Mouse (Mus musculus) brain, adult 2 months (tissue): ENCODE measurements around the gene Tmem221.

ENCODE experiments used
- DNase-seq: peaks from one replicate; pipeline ENCODE4 v3.0.0; 2011; ENCODE audit warnings: low read depth, low spot score

The Tmem221 gene

DNA sequence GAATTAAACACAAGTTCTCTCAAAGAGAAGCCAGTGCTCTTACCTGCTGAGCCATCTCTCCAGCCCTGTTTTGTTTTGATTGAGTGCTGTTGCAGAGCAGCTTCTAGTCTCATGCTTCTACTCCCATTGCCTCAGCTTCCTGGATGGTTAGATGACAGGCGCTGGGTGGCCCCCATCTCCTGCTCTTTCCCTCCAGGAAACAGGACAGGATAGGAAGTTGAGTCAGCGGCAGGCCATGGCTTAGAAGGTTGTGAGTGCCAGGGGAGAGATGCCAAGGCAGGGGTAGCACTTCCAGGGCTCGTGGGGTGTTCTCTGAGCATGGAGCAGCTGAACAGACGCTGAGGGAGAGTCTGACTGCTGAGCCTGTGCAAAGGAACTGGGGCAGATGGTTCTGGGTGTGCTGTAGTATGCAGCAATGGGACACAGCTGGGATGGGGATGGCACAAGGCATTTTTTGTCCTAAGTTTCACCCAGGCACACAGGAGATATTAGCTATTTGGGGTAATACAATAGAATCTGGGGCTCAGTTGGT, 19.3 kb upstream of the Tmem221 start:
- DNase-seq, result no peak

DNA sequence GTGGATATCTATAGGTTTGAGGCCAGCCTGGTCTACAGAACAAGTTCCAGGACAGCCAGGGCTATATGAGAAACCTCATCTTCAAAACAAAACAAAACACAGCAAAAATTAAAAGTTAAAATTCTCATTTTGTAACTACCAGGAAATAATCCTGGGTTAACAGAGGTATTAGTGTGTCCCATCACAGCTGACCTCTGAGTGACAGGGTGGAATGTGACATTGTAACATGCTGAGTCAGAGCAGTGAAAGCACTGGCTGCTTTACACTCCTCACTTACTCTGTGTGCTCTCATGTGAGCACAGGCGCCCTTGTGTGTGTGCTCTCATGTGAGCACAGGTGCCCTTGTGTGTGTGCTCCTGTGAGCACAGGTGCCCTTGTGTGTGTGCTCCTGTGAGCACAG, 16.3 kb upstream of the Tmem221 start:
- DNase-seq, result no peak

DNA sequence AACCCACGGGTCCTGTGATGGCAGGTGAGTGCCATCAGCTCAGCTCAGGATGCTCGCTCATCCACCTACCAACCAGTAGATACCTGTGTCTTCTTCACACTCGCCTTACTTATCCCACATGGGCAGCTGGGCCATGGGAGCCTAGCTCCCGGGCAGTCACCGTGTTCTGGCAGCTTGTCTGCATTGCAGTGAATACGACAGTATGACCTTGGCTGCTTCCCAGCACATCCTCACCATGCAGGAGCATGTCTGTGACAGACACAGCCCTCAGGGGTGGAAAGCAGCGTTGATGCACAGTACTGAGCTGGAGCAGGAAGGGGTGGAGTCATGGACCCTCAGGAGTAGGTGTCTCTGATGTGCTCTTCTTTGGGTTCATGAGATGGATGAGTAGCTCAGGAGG, 15.8 kb upstream of the Tmem221 start:
- DNase-seq, result no peak

DNA sequence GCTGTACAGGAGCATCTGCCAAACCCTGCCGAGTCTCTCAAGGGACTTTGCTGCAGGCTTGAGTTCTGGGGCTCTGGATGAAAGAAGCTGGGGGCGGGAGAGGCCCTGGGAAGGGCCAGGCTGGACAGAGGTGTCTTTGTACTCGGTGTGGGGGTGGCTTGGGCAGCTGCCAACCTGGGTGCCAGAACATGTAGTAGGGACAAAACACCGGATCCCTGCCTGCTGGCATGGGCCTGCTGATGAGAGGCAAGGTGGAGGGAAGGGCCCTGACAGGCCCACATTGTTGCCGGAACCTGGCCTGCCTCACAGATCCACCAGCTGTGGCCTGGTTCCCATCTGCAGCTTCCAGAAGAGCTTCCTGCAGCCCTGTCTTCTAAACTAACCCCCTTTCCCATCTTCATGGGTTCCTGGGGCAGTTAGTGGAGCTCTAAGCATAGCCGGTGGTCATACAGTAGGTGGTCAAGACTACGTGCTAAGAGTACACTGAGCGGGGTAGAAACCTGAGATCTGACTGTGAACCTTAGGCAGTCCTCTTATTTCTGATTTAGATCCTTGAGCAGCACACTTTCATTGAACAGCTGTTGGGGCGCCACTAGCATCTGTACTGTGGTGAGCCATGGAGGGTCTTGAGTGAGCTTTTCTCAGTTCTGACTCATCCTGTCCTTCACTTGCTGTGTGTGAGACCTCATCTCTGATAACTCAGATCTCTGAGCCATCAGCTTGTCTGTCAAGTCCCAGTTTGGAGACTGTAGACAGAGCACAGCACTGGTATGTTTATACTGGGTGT, 14.4 kb upstream of the Tmem221 start:
- peak; percentile 90 for DNase-seq

DNA sequence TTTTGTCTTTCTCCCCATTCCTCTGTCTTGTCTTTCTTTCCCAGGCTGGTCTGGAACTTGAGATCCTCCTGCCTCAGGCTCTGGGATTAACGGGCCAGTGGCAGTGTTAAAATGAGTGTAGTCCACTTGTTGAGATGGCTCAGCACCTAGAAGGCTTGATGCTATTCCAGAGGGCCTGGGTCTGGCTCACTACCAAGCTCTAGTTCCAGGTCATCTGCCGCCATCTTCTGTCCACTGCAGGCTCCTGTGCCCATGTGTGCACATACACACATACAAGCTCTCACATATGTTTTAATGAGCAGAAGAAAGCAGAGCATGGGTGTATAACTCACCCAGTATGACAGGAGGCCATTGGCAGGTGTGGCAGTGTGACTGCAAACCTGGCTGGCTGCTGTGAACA, 13.4 kb upstream of the Tmem221 start:
- DNase-seq, result peak; percentile 48

DNA sequence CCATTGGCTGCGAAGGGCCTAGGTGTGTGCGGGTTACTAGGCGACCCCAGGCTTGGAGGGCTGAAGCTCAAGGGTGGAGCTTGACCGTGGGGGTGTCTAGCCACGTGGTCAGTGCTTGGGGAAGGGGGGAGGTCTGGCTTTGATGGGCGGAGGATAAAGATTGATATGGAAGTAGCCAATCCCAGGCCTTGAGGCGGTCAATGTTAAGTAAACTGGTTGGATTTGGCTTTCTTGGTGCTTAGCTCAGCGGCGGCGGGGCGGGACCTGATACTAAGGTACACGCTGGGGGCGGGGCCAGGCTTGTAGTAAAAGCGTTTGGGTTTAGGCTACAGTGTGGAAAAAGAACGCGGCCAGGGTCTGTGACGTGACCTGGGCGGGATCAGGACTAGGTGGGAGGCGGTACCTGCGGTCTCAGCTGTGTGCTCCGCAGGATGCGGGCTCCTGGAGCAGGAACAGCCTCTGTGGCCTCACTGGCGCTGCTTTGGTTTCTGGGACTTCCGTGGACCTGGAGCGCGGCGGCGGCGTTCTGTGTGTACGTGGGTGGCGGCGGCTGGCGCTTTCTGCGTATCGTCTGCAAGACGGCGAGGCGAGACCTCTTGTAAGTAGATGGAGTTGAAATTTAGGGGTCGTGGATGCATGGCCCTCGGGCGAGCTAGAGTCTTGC, 11.8 kb upstream of the Tmem221 start:
- DNase-seq, result peak; percentile 99

DNA sequence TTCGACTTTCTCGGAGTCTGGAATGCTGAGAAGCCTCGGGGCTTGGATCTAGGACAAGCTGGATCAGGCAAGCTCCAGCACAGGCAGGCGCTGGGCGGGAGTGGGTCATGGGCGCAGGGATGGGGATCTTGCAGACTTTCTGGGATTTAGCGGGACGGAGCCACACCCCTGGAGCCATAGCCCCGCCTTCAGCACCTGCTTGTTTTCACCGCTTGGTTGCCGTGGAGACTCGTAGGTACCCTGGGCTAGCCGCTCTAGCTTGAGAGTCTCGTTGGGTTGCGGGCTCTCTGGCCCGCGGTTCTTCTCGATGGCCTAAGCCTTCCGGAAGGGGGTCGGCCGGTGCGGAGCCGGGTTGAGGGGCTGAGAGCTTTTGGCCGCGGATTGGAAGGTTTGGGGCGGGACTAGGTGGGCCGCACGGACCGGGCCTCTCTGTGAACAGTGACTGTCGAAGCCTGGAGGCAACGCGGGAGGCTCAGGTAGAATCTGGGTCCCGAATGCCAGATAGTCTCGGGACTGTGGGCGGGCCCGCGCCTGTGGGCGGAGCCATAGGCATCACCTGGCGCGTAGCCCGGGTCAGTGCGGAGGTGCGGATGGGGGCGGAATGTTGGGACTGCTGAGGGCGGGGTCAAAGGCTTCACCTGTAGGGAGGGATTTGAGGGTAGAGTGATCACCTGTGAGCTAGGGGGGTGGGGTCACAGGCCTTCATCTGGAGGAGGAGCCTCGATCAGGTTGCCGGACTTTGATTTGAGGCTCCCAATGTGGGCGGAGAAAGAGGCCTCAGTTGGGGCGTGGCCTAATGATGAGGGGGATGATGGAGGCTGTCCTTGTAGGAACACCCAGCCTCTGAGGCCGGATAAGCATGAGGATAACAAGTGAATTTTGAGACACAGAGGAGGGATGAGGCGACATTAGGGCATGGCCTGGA, 11.0 kb upstream of the Tmem221 start:
- DNase-seq, result peak; percentile 98

DNA sequence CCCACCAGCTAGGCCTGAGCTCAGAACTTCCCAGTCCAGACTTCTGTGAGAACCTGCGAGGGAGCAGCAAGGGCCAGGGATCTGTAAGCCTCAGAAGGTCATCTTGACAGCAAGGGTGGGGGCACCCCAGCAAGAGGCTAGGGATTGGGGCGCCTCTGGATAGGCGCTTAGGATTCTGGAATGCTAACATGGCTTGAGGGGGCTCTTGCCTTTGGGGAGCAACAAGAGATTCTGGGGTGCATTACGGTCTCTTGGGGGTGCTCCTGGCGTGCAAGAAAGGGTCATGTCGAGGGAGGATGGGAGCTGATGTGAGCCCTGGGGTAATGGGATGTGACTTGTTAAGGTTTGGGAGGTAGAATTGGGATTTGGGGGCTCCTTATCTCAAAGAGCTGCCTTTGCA, 10.3 kb upstream of the Tmem221 start:
- DNase-seq, result no peak

DNA sequence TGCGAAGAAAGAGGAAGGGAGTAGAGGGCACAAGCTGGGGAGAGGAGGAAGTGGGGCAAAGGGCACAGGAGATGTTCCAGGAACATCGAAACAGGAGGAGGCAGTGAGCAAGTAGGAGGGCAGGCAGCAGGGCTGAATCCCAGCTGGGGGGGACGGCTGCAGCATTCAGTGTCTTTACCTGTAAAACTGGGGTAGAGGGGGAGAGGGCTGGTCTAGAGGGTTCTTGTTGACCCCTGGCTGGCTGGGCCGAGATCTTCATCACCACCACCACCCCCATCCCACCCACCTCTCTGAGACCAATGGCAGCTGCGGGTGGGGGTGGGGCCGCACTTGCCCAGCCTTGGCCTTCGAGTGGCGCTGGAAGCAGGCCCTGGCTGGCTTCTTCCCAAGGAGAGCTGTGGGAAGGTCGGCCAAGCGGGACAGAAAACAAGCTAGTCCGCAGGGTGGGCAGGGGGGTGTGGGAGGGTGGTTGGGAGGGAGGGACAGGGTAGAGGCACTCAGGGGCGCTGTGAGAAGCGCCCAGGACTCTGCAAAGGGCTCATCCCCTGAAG, 9.8 kb upstream of the Tmem221 start, which contains the start of gene Slc27a1:
TSS of gene Slc27a1 (plus strand) at position 496 of the 551 bp plus-strand sequence.
- peak; percentile 81 for DNase-seq

DNA sequence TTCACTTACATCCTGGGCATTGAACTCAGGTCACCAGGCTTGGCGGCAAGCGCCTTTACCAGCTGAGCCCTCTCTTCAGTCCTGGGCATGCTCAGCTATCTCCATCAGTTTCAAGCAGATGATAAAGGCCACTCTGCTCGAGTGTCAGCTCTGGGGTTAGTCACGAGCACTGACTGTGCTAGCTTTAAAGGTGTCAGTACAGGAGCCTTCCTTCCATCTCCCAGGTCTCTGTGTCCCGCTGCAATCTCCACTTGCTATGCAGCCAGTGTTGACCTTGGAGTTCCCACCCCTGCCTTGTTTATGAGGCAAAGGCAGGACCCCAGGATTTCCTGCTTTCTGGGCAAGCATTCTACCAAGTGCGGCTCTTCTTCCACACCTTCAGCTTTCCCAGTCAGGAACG, 8.9 kb upstream of the Tmem221 start:
- DNase-seq, result no peak

DNA sequence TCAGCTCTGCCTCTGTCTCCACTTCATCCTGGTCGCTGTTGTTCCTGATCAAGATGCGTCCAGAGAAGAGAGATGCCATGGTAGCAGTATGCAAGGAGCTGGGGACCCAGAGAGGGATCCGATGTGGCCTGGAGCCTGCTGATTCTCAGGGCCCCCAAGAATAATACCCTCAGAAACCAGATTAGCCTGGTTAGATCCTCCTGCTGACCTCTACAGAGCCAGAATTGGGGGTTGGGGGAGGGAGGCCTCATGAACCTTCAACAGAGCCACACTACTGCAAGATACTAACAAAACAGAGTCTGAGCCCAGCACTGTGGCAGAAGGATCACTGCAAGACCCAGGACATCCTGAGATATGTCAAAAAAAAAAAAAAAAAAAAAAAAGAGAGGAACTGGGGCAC, 7.8 kb upstream of the Tmem221 start, which contains the start of gene Nxnl1:
TSS of gene Nxnl1 (minus strand) at position 101 of the 400 bp plus-strand sequence.
- DNase-seq, result no peak

DNA sequence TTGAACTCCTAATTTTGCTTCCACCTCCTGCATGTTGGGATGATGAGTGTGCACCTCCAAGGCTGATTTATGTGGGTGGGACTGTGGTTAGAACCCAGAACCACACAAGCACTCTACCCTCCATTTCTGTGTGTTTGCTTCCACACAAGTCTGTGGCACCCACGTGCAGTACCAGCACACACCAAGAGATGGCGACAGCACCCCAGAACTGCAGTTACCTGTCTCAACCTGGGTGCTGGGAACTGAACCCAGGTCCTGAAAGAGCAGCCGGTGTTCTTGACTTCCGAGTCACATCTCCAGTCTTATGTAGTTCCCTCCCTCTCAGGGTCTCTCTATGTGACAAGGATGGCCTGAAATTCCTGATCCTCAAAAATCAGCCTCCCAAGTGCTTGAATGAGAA, 5.3 kb upstream of the Tmem221 start:
- DNase-seq, result no peak

DNA sequence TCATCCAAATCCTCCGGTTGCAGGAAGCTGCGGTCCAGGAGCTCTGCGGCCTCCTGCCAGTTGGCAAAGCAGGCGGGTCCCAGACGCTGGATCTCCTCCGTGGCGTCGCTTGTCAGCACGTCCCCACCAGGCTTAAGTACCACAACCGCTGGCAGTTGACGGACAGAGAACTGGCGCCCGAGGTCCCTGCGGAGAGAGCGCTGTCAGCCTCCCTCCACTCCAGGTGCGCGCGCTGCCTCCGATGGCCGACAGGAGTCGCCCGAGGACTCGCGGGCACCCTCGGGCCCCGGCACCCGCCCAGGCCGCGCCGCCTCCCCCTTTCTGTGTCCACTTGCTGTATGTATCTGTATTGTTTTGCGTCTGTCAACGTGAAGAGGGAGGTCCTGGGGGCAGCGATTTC, 4.1 kb upstream of the Tmem221 start:
- DNase-seq, result peak; percentile 63

DNA sequence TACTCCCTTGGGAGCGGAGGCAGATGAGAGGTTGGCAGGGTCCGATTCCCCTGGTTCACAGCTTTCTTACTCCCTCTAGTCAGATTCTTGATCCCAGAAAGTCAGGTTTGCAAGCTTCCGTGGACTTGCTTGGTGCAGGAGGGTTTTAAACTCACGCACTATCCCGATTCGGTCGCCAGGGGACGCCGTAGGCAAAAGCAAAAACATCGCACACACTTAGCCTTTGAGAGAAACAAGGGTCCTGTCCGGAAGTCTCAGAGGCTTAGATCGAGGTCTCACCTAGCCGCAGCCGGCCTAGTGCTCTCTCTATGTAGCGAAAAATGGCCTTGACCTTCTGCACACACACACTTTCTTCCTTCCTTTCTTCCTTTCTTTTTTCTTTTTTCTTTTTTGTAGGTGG, 2.7 kb upstream of the Tmem221 start:
- DNase-seq, result peak; percentile 92

DNA sequence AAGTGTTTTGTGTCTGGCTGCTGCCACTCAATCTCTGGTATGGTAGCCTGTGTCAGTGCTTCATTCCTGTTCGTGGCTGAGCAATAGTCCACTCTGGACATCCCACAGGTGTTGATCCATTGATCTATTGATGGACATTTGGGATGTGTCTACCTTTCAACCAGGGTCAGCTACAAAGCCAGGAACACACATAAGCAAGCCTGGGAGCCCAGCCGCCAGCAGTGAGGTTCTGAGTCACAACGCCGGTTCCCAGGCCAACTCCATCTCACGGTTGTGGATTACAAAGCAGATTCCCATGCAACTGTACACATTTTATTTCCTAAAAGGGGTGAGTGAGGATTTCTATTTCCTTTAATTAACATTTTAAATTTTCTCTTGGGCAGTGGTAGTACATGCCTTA, 2.1 kb upstream of the Tmem221 start:
- DNase-seq, result no peak

DNA sequence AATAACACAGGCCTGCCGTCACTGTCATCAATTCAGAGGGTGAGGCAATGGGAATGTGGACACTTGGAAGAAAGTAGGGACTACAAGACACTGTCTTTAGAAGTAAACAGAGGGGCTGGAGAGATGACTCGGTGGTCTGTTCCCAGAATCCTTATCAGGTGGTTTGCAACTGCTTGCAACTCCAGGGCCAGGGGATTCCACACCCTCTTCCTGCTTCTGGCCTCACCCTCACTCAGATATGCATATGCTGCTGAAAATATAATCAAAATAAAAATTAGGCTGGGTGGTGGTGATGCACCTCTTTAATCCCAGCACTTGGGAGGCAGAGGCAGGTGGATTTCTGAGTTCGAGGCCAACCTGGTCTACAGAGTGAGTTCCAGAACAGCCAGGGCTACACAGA, 1.4 kb upstream of the Tmem221 start:
- no peak for DNase-seq

DNA sequence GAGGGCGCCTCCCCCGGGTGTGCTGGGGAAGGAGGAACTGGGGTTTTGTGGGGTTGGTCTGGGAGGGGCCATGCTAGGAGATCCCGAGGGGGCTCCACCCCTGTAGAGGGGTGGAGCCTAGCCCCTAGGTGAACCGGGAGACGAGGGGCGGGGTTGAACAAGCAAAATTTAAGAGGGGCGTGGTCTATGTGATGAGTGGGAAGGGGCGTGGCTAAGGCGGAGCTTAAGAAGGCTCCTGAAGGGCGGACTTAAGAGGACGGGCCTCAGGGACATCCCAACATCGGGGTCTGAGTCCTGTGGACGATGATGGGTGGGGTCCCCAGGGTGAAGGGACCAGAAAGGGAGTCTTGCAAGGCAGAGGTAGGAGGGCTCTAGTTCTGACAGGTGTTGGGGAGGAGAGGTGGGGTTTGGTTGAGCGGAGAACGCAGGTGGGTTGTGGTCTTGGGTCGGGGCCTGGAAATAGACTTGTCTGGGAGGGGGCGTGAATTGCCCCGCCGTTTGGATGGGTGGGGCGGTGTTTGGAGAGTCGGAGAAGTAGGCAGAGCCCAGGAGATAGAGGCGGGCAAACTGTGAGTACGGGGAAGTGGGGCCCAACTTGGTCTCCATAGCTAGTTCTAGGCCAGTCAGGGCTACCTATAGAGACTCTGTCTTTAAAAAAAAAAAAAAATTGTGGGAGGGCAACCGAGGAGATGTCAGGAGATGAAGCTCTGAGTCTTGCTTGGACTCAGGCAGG, 453 bp upstream of the Tmem221 start:
- DNase-seq, result peak; percentile 52

DNA sequence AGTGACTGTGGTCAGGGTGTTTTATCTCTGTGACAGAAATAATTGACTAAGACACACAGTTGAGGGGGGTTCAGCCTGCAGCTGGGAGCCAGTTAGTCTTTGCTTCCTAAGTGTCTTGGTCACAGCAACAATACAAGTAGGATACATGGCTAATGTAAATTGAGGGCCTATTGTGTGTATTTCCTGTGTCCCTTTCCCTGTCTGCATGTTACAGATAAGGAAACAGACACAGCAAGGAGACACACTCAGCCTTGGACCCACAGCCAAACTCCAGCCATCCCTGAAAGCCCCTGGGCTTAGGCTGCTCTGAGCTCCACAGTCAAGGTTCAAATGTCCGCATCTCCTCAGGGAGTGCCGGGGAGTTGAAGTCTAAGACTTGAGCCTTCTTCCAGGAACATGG, 4.0 kb downstream of the Tmem221 start:
- DNase-seq, result no peak

DNA sequence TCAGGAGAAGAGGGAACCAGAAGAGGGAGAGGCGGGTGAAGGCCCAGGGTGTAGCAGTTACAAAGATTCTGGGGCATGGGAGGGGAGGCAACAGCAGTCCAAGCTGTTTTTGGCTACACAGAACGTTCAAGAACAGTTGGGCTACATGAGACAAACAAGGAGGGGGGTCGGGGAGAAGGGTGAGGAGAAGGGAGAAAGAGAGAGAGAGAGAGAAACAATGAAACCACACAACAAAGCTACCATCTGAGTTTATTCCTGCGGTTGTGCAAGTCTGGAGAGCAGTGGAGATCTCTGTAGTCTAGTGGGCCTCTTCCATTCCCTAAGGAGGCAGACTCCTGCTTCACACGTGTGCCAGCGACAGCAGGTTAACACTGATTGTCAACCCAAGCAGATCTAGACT, 4.7 kb downstream of the Tmem221 start:
- DNase-seq, result no peak

DNA sequence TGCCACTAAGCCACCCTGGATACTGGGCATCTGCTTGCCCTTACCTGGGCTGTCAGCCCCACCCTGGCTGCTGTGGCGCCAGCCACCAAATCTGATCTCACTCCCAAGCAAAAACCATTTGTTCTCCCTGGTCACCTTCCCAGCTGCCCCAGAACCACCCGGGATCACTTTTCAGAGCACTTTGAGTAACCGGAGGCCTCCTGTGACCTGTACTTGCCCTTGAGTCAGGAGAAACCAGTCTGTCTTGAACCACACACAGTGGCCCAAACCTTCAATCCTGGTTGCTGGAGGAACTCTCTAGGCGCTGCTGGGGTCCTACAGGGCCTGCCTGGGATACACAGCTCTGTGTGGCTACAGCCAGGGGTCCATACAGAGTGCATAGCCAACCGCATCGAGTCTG, 5.9 kb downstream of the Tmem221 start:
- DNase-seq, result no peak

DNA sequence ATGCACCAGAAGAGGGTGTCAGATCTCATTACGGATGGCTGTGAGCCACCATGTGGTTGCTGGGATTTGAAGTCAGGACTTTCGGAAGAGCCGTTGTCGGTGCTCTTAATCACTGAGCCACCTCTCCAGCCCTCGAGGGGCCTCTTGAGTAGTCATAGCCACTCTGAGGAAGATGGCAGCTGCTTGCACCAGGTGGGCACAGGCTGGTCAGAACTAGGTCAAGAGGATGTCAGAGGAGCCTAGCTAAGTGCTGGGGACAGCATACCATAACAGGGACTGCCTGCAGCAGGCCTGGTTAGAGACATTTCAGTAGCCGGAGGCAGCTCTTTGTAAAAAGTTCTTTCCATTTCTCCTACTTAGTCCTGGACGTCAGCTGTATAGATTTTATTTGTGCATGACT, 7.9 kb downstream of the Tmem221 start:
- no peak for DNase-seq
